Comparison of ENCODE assay signal across 8 mouse cellular contexts in genomic region chr9:8133586-8134115, GRCm38 (mm10). TPM values are rescaled to one million over a fixed set of nuclear protein-coding genes. Genes with fewer than 3 reads are reported as not detected.
DNase-seq lines count a peak whose midpoint lies in the region; ATAC-seq and TF ChIP-seq lines count a peak whose summit lies in the region.

No protein-coding gene starts in this region.

- peaks cover 4% of the 10 kb centered on the region; the same call in 1 of the 2 replicates for H3K4me1 ChIP-seq in kidney, embryonic 16.5 days (ENCODE audit: insufficient read depth, low read length)
- H3K4me1 ChIP-seq in forebrain, postnatal 0 days (ENCODE audit: insufficient read depth), result peaks cover 4% of the 10 kb centered on the region; the same call in 1 of the 2 replicates
- H3K4me1 ChIP-seq in liver, embryonic 16.5 days (ENCODE audit: control insufficient read depth, low read depth, low read length), result no peaks in the 10 kb centered on the region

- H3K4me2 ChIP-seq in kidney, embryonic 16.5 days (replicated peaks; ENCODE audit: low read depth, low read length), result peak overlapping the region; percentile 74
- H3K4me2 ChIP-seq in forebrain, postnatal 0 days (ENCODE audit: low read depth), result peak overlapping the region; percentile 69
- H3K4me2 ChIP-seq in liver, embryonic 16.5 days (ENCODE audit: low read depth, low read length), result peak overlapping the region; percentile 83

- H3K27ac ChIP-seq in kidney, embryonic 16.5 days (ENCODE audit: low read length), result no peak overlapping the region
- H3K27ac ChIP-seq in forebrain, postnatal 0 days (ENCODE audit: low read depth, low read length), result no peak overlapping the region
- no peak overlapping the region for H3K27ac ChIP-seq in liver, embryonic 16.5 days (ENCODE audit: low read length)

- no peaks in the 10 kb centered on the region for H3K9me3 ChIP-seq in kidney, embryonic 16.5 days (ENCODE audit: low read length)
- H3K9me3 ChIP-seq in forebrain, postnatal 0 days (ENCODE audit: low read length), result no peaks in the 10 kb centered on the region
- H3K9me3 ChIP-seq in liver, embryonic 16.5 days (replicated peaks; ENCODE audit: control insufficient read depth, low read length), result no peaks in the 10 kb centered on the region

- peak overlapping the region; percentile 82 for H3K4me3 ChIP-seq in kidney, embryonic 16.5 days (ENCODE audit: low read length)
- peak overlapping the region; percentile 84 for H3K4me3 ChIP-seq in forebrain, postnatal 0 days (ENCODE audit: low read depth, low read length)
- peak overlapping the region; percentile 67 for H3K4me3 ChIP-seq in liver, embryonic 16.5 days (ENCODE audit: low read depth, low read length)

- H3K27me3 ChIP-seq in kidney, embryonic 16.5 days (ENCODE audit: insufficient read depth, low read length), result peaks cover 2% of the 10 kb centered on the region; the same call in 1 of the 2 replicates
- no peaks in the 10 kb centered on the region for H3K27me3 ChIP-seq in forebrain, postnatal 0 days (ENCODE audit: insufficient read depth, low read length)
- peaks cover 18% of the 10 kb centered on the region for H3K27me3 ChIP-seq in liver, embryonic 16.5 days (ENCODE audit: control insufficient read depth, insufficient read depth, low read depth, low read length)

- H3K36me3 ChIP-seq in kidney, embryonic 16.5 days (ENCODE audit: insufficient read depth, low read length), result no peaks in the 10 kb centered on the region
- H3K36me3 ChIP-seq in forebrain, postnatal 0 days (ENCODE audit: insufficient read depth), result no peaks in the 10 kb centered on the region
- H3K36me3 ChIP-seq in liver, embryonic 16.5 days (ENCODE audit: control insufficient read depth, insufficient read depth), result no peaks in the 10 kb centered on the region

- H3K9ac ChIP-seq in kidney, embryonic 16.5 days (replicated peaks; ENCODE audit: low read length), result peak overlapping the region; percentile 56
- H3K9ac ChIP-seq in forebrain, postnatal 0 days, result peak overlapping the region; percentile 61
- peak overlapping the region; percentile 34; the same call in 1 of the 2 replicates for H3K9ac ChIP-seq in liver, embryonic 16.5 days (ENCODE audit: low read depth, low read length)

- no peak for DNase-seq in kidney, postnatal 25 days
- DNase-seq in ZHBTc4 (ENCODE audit: low read depth, low spot score), result peak; percentile 75
- peak; percentile 25 for DNase-seq in forebrain, postnatal 0 days
- DNase-seq in thymus, postnatal 4 days, result no peak
- DNase-seq in right cerebral cortex, postnatal 4 days, result no peak
- no peak for DNase-seq in right cerebral cortex, postnatal 36 days (ENCODE audit: low spot score in 2 of 2)

- peak; percentile 34 for ATAC-seq in kidney, embryonic 16.5 days (ENCODE audit: low FRiP score, low TSS enrichment)
- peak; percentile 5; the same call in 1 of the 2 replicates for ATAC-seq in forebrain, postnatal 0 days
- ATAC-seq in liver, embryonic 16.5 days (ENCODE audit: low read depth), result no peak

- TF ChIP-seq CTCF in forebrain, postnatal 0 days (IDR thresholded peaks at IDR 0.05; ENCODE audit: low read depth), result no peak

- 3% methylated on average over 22 of the region's 22 CpGs for WGBS in kidney, embryonic 16.5 days
- 2% methylated on average over 22 of the region's 22 CpGs for WGBS in forebrain, postnatal 0 days
- 3% methylated on average over 22 of the region's 22 CpGs for WGBS in liver, embryonic 16.5 days (ENCODE audit: insufficient replicate concordance)

RNA-seq across cellular contexts. Expression of gene Cep126, which starts 0.4 kb away (rescaled TPM):
- polyA plus RNA-seq in kidney, embryonic 16.5 days (2015; fragmentation: Nextera tagmentation; extraction: Ambion mirVana), result 2.8 and 4.3 TPM in 2 replicates
- 5.1 and 9.4 TPM in 2 replicates for total RNA-seq in forebrain, postnatal 0 days (2014; rRNA removed)
- polyA plus RNA-seq in forebrain, postnatal 0 days (2015; fragmentation: Nextera tagmentation; extraction: Ambion mirVana), result 1.6 and 1.8 TPM in 2 replicates
- 0.02 and 0.07 TPM in 2 replicates for polyA plus RNA-seq in liver, embryonic 16.5 days (2015; fragmentation: Nextera tagmentation; extraction: Ambion mirVana)

Comparison
In these comparisons a context has a peak if more than half of its experiments do, and no peak if none do; other contexts are left out.
1. DNase-seq: peak in ZHBTc4 (single experiment) and forebrain, postnatal 0 days (single experiment); none in kidney, postnatal 25 days (0 of 2), thymus, postnatal 4 days (single experiment), right cerebral cortex, postnatal 4 days (single experiment) and right cerebral cortex, postnatal 36 days (0 of 2).
2. Peak in every context shown above with its lines, with median percentiles within 50 percentile points of each other: H3K4me2 ChIP-seq, H3K4me3 ChIP-seq and H3K9ac ChIP-seq.